Mouse (Mus musculus): ENCODE data around the gene Cnga3. TPM values are rescaled to one million over a fixed set of nuclear protein-coding genes. Genes with fewer than 3 reads are reported as not detected.

Cnga3 gene
- total RNA-seq (2014; rRNA removed) (3.0 TPM in 1 of 2 replicates, not detected in the other), polyA plus RNA-seq (2015; fragmentation: Nextera tagmentation; extraction: Ambion mirVana) (0.10 and 0.13 TPM in 2 replicates)

GRCm38 (mm10) chr1:37214144-37214543 is at the start of gene Cnga3:
Gene Cnga3 (plus strand): TSS chr1:37214434.
- 85% methylated on average over 1 of the region's 1 CpGs for WGBS
- DNase-seq (ENCODE audit: low spot score): peak; percentile 45
- no peak within 1 kb of the TSS for H3K9ac ChIP-seq (replicated peaks; ENCODE audit: low read length)
- H3K4me2 ChIP-seq (ENCODE audit: low read depth, low read length): no peak within 1 kb of the TSS
- ATAC-seq: no peak
- no peak within 1 kb of the TSS for H3K4me3 ChIP-seq (ENCODE audit: low read length)
- no peaks in the 10 kb centered on the region for H3K36me3 ChIP-seq (ENCODE audit: insufficient read depth, low read length)
- H3K27ac ChIP-seq: no peak within 1 kb of the TSS
- H3K4me1 ChIP-seq (ENCODE audit: insufficient read depth, low read length): no peaks in the 10 kb centered on the region
- H3K27me3 ChIP-seq (ENCODE audit: insufficient read depth, low read length): no peaks in the 10 kb centered on the region
- no peaks in the 10 kb centered on the region for H3K9me3 ChIP-seq (ENCODE audit: low read length)
- TF ChIP-seq CTCF (IDR thresholded peaks at IDR 0.05; ENCODE audit: low read depth): no peak

GRCm38 (mm10) chr1:37166066-37166465 is 48.2 kb upstream of the Cnga3 start:
- no peak overlapping the region for H3K4me2 ChIP-seq (ENCODE audit: low read depth, low read length)
- no peak overlapping the region for H3K27ac ChIP-seq
- ATAC-seq (no peak), DNase-seq (ENCODE audit: low spot score) (no peak)
- no peaks in the 10 kb centered on the region for H3K9me3 ChIP-seq (ENCODE audit: low read length)
- WGBS: 45% methylated on average over 6 of the region's 6 CpGs
- H3K9ac ChIP-seq (replicated peaks; ENCODE audit: low read length): no peak overlapping the region
- H3K27me3 ChIP-seq (ENCODE audit: insufficient read depth, low read length): no peaks in the 10 kb centered on the region
- no peak for TF ChIP-seq CTCF (IDR thresholded peaks at IDR 0.05; ENCODE audit: low read depth)
- H3K4me1 ChIP-seq (ENCODE audit: insufficient read depth, low read length): no peaks in the 10 kb centered on the region
- no peaks in the 10 kb centered on the region for H3K36me3 ChIP-seq (ENCODE audit: insufficient read depth, low read length)
- H3K4me3 ChIP-seq (ENCODE audit: low read length): no peak overlapping the region

GRCm38 (mm10) chr1:37167918-37168317 is 46.3 kb upstream of the Cnga3 start:
- WGBS: 72% methylated on average over 7 of the region's 7 CpGs
- TF ChIP-seq CTCF (IDR thresholded peaks at IDR 0.05; ENCODE audit: low read depth): no peak
- H3K36me3 ChIP-seq (ENCODE audit: insufficient read depth, low read length): no peaks in the 10 kb centered on the region
- H3K27me3 ChIP-seq (ENCODE audit: insufficient read depth, low read length): no peaks in the 10 kb centered on the region
- H3K9me3 ChIP-seq (ENCODE audit: low read length): no peaks in the 10 kb centered on the region
- H3K27ac ChIP-seq: no peak overlapping the region
- no peak overlapping the region for H3K4me3 ChIP-seq (ENCODE audit: low read length)
- H3K4me1 ChIP-seq (ENCODE audit: insufficient read depth, low read length): no peaks in the 10 kb centered on the region
- no peak overlapping the region for H3K4me2 ChIP-seq (ENCODE audit: low read depth, low read length)
- H3K9ac ChIP-seq (replicated peaks; ENCODE audit: low read length): no peak overlapping the region
- DNase-seq (ENCODE audit: low spot score): no peak
- no peak for ATAC-seq

GRCm38 (mm10) chr1:37177874-37178273 is 36.4 kb upstream of the Cnga3 start:
- ATAC-seq (no peak), DNase-seq (ENCODE audit: low spot score) (no peak)
- H3K9me3 ChIP-seq (ENCODE audit: low read length): no peaks in the 10 kb centered on the region
- no peaks in the 10 kb centered on the region for H3K36me3 ChIP-seq (ENCODE audit: insufficient read depth, low read length)
- H3K4me2 ChIP-seq (ENCODE audit: low read depth, low read length): no peak overlapping the region
- no peak overlapping the region for H3K27ac ChIP-seq
- H3K4me1 ChIP-seq (ENCODE audit: insufficient read depth, low read length): no peaks in the 10 kb centered on the region
- H3K9ac ChIP-seq (replicated peaks; ENCODE audit: low read length): no peak overlapping the region
- 83% methylated on average over 2 of the region's 2 CpGs for WGBS
- no peak overlapping the region for H3K4me3 ChIP-seq (ENCODE audit: low read length)
- TF ChIP-seq CTCF (IDR thresholded peaks at IDR 0.05; ENCODE audit: low read depth): peak; percentile 48
- H3K27me3 ChIP-seq (ENCODE audit: insufficient read depth, low read length): no peaks in the 10 kb centered on the region

- Histone ChIP-seq H3K27me3 (ENCODE audit: insufficient read depth, low read length) (no peaks in the 10 kb centered on the region), H3K36me3 (ENCODE audit: insufficient read depth, low read length) (no peaks in the 10 kb centered on the region), H3K4me1 (ENCODE audit: insufficient read depth, low read length) (no peaks in the 10 kb centered on the region), H3K4me2 (ENCODE audit: low read depth, low read length) (no peak overlapping the region), H3K9ac (replicated peaks; ENCODE audit: low read length) (no peak overlapping the region), H3K4me3 (ENCODE audit: low read length) (no peak overlapping the region), H3K27ac (no peak overlapping the region), H3K9me3 (ENCODE audit: low read length) (no peaks in the 10 kb centered on the region)
- WGBS: 73% methylated on average over 5 of the region's 5 CpGs
- no peak for TF ChIP-seq CTCF (IDR thresholded peaks at IDR 0.05; ENCODE audit: low read depth)
- ATAC-seq (no peak), DNase-seq (ENCODE audit: low spot score) (no peak)
Observed at GRCm38 (mm10) chr1:37179852-37180251, 34.4 kb upstream of the Cnga3 start.

GRCm38 (mm10) chr1:37187050-37187449 is 27.2 kb upstream of the Cnga3 start:
- 62% methylated on average over 6 of the region's 6 CpGs for WGBS
- Histone ChIP-seq H3K36me3 (ENCODE audit: insufficient read depth, low read length) (no peaks in the 10 kb centered on the region), H3K27me3 (ENCODE audit: insufficient read depth, low read length) (no peaks in the 10 kb centered on the region), H3K9me3 (ENCODE audit: low read length) (no peaks in the 10 kb centered on the region), H3K4me1 (ENCODE audit: insufficient read depth, low read length) (no peaks in the 10 kb centered on the region), H3K4me3 (ENCODE audit: low read length) (no peak overlapping the region), H3K4me2 (ENCODE audit: low read depth, low read length) (no peak overlapping the region), H3K27ac (no peak overlapping the region), H3K9ac (replicated peaks; ENCODE audit: low read length) (no peak overlapping the region)
- DNase-seq (ENCODE audit: low spot score) (no peak), ATAC-seq (no peak)
- no peak for TF ChIP-seq CTCF (IDR thresholded peaks at IDR 0.05; ENCODE audit: low read depth)

- DNase-seq (ENCODE audit: low spot score) (peak; percentile 45), ATAC-seq (peak; percentile 32; the same call in 1 of the 2 replicates)
- no peaks in the 10 kb centered on the region for H3K27me3 ChIP-seq (ENCODE audit: insufficient read depth, low read length)
- peak; percentile 64 for TF ChIP-seq CTCF (IDR thresholded peaks at IDR 0.05; ENCODE audit: low read depth)
- H3K4me2 ChIP-seq (ENCODE audit: low read depth, low read length): no peak overlapping the region
- H3K4me3 ChIP-seq (ENCODE audit: low read length): no peak overlapping the region
- no peak overlapping the region for H3K27ac ChIP-seq
- no peaks in the 10 kb centered on the region for H3K4me1 ChIP-seq (ENCODE audit: insufficient read depth, low read length)
- no peaks in the 10 kb centered on the region for H3K9me3 ChIP-seq (ENCODE audit: low read length)
- H3K9ac ChIP-seq (replicated peaks; ENCODE audit: low read length): no peak overlapping the region
- whole genome bisulfite sequencing: 60% methylated on average over 4 of the region's 4 CpGs
- no peaks in the 10 kb centered on the region for H3K36me3 ChIP-seq (ENCODE audit: insufficient read depth, low read length)
Observed at GRCm38 (mm10) chr1:37194607-37195006, 19.6 kb upstream of the Cnga3 start.

Measured in hindbrain, postnatal 0 days (tissue).